Mouse (Mus musculus): ENCODE data around the gene Stx8.

- TF ChIP-seq CTCF (IDR thresholded peaks at IDR 0.05; ENCODE audit: extremely low read depth, insufficient read depth, low read length) (no peak), POLR2A (IDR thresholded peaks at IDR 0.05; ENCODE audit: extremely low read depth, insufficient read depth, low read length) (no peak)
These were observed 219.7 kb downstream of the Stx8 start for GRCm38 (mm10) chr11:68185647-68186046.
